Mouse (Mus musculus) layer of hippocampus, adult 11-12 months (tissue): ENCODE results near the gene Xab2.
"Not testable (repeated sequence)": the region's sequence is repeated elsewhere in the genome, so short reads cannot be mapped to it uniquely, and the experiment has no call there.

Experiments used
- DNase-seq: peaks from one replicate; pipeline ENCODE4 v3.0.0; 2022; ENCODE audit warnings: low spot score

The Xab2 gene

GRCm38 (mm10) chr8:3609046-3609815 lies 11.9 kb downstream of the Xab2 start:
- DNase-seq: no peak

GRCm38 (mm10) chr8:3607822-3608221 lies 13.3 kb downstream of the Xab2 start:
- DNase-seq: no peak

- DNase-seq: no peak
These were observed 14.5 kb downstream of the Xab2 start for GRCm38 (mm10) chr8:3606593-3606992.

GRCm38 (mm10) chr8:3603439-3603838 lies 17.7 kb downstream of the Xab2 start:
- no peak for DNase-seq

- no peak for DNase-seq
These were observed 20.7 kb downstream of the Xab2 start for GRCm38 (mm10) chr8:3600401-3600800.

- no peak for DNase-seq
These were observed 21.9 kb downstream of the Xab2 start for GRCm38 (mm10) chr8:3599219-3599618.

GRCm38 (mm10) chr8:3598054-3598453 lies 23.1 kb downstream of the Xab2 start:
- no peak for DNase-seq

GRCm38 (mm10) chr8:3594466-3594865 lies 26.6 kb downstream of the Xab2 start:
- no peak for DNase-seq

GRCm38 (mm10) chr8:3593470-3593869 lies 27.6 kb downstream of the Xab2 start:
- no peak for DNase-seq

GRCm38 (mm10) chr8:3588258-3588633 lies 32.9 kb downstream of the Xab2 start:
- DNase-seq: no peak

- peak; percentile 56 for DNase-seq
These were observed 33.5 kb downstream of the Xab2 start for GRCm38 (mm10) chr8:3587391-3588257.

GRCm38 (mm10) chr8:3586993-3587390 lies 34.1 kb downstream of the Xab2 start, which contains the start of gene Camsap3:
TSS of gene Camsap3 (plus strand) at chr8:3587293.
- no peak for DNase-seq

- DNase-seq: no peak
These were observed 34.7 kb downstream of the Xab2 start for GRCm38 (mm10) chr8:3586452-3586851.

- not testable (repeated sequence) for DNase-seq
These were observed 39.2 kb downstream of the Xab2 start for GRCm38 (mm10) chr8:3581961-3582360.

- DNase-seq: no peak
These were observed 41.4 kb downstream of the Xab2 start for GRCm38 (mm10) chr8:3579390-3580364.

GRCm38 (mm10) chr8:3576211-3576960 lies 44.7 kb downstream of the Xab2 start:
- DNase-seq: no peak

GRCm38 (mm10) chr8:3574546-3574945 lies 46.6 kb downstream of the Xab2 start:
- no peak for DNase-seq

- no peak for DNase-seq
These were observed 51.3 kb downstream of the Xab2 start for GRCm38 (mm10) chr8:3569784-3570183.

- DNase-seq: no peak
These were observed 52.7 kb downstream of the Xab2 start for GRCm38 (mm10) chr8:3568378-3568777.

GRCm38 (mm10) chr8:3567641-3568371 lies 53.3 kb downstream of the Xab2 start, which contains the start of gene C330021F23Rik:
TSS of gene C330021F23Rik (plus strand) at chr8:3567990.
- no peak for DNase-seq
